ENCODE assay signal across 7 mouse cellular contexts in genomic region chr7:100928456-100928855, GRCm38 (mm10). TPM values are rescaled to one million over a fixed set of nuclear protein-coding genes. Genes with fewer than 3 reads are reported as not detected.
DNase-seq lines count a peak whose midpoint lies in the region; ATAC-seq and TF ChIP-seq lines count a peak whose summit lies in the region.

No protein-coding gene starts in this region.

- no peaks in the 10 kb centered on the region for H3K36me3 ChIP-seq in C2C12 (ENCODE audit: control insufficient read depth, insufficient read depth)
- H3K36me3 ChIP-seq in hindbrain, postnatal 0 days (ENCODE audit: insufficient read depth, low read length), result no peaks in the 10 kb centered on the region
- peaks cover 4% of the 10 kb centered on the region; the same call in 1 of the 2 replicates for H3K36me3 ChIP-seq in lung, embryonic 15.5 days

- H3ac ChIP-seq in C2C12 (ENCODE audit: control insufficient read depth, insufficient read length, low read depth), result peak overlapping the region; percentile 60

- peaks cover 17% of the 10 kb centered on the region for H3K4me1 ChIP-seq in hindbrain, postnatal 0 days (ENCODE audit: insufficient read depth, low read length)
- H3K4me1 ChIP-seq in lung, embryonic 15.5 days, result peaks cover 77% of the 10 kb centered on the region

- DNase-seq in adipocyte (ENCODE audit: low spot score), result peak; percentile 36
- DNase-seq in hindbrain, postnatal 0 days (ENCODE audit: low spot score), result no peak
- no peak for DNase-seq in testis, postnatal 10 days (ENCODE audit: low spot score)
- DNase-seq in layer of hippocampus, adult 9-11 months, result no peak
- no peak for DNase-seq in gastrocnemius, postnatal 36 days

- H3K4me3 ChIP-seq in C2C12 (ENCODE audit: insufficient read depth, poor library complexity, severe bottlenecking), result peak overlapping the region; percentile 31
- peak overlapping the region; percentile 14 for H3K4me3 ChIP-seq in hindbrain, postnatal 0 days (ENCODE audit: low read length)
- H3K4me3 ChIP-seq in lung, embryonic 15.5 days, result peak overlapping the region; percentile 76

- peaks cover 71% of the 10 kb centered on the region for H3K79me3 ChIP-seq in C2C12 (ENCODE audit: low read depth)

- H3K4me2 ChIP-seq in hindbrain, postnatal 0 days (ENCODE audit: low read depth, low read length), result peak overlapping the region; percentile 45
- H3K4me2 ChIP-seq in lung, embryonic 15.5 days, result peak overlapping the region; percentile 93

- H3K9me3 ChIP-seq in hindbrain, postnatal 0 days (ENCODE audit: low read length), result no peaks in the 10 kb centered on the region
- no peaks in the 10 kb centered on the region for H3K9me3 ChIP-seq in lung, embryonic 15.5 days

- ATAC-seq in hindbrain, postnatal 0 days, result no peak
- no peak for ATAC-seq in lung, embryonic 15.5 days (ENCODE audit: borderline replicate concordance, extremely low read depth, low FRiP score, low TSS enrichment)

- no peak for TF ChIP-seq CTCF in C2C12 (IDR thresholded peaks at IDR 0.05; ENCODE audit: control insufficient read depth, insufficient read depth, insufficient read length)
- no peak for TF ChIP-seq CTCF in hindbrain, postnatal 0 days (IDR thresholded peaks at IDR 0.05; ENCODE audit: low read depth)

- peaks cover 84% of the 10 kb centered on the region for H3K79me2 ChIP-seq in C2C12 (ENCODE audit: control insufficient read depth, insufficient read depth)

- no peaks in the 10 kb centered on the region for H3K27me3 ChIP-seq in C2C12 (ENCODE audit: control insufficient read depth, insufficient read depth, insufficient read length)
- H3K27me3 ChIP-seq in hindbrain, postnatal 0 days (ENCODE audit: insufficient read depth, low read length), result peaks cover 4% of the 10 kb centered on the region; the same call in 1 of the 2 replicates
- H3K27me3 ChIP-seq in lung, embryonic 15.5 days, result no peaks in the 10 kb centered on the region

- no peak overlapping the region for H3K27ac ChIP-seq in hindbrain, postnatal 0 days
- H3K27ac ChIP-seq in lung, embryonic 15.5 days, result peak overlapping the region; percentile 16; the same call in 1 of the 2 replicates

- WGBS in hindbrain, postnatal 0 days, result 60% methylated on average over 9 of the region's 9 CpGs
- 18% methylated on average over 9 of the region's 9 CpGs for WGBS in lung, embryonic 15.5 days

- intact Hi-C loops in gastrocnemius, postnatal 36 days (cut with DNase I), result no loop called here

- H3K9ac ChIP-seq in hindbrain, postnatal 0 days (replicated peaks; ENCODE audit: low read length), result no peak overlapping the region
- H3K9ac ChIP-seq in lung, embryonic 15.5 days, result peak overlapping the region; percentile 85

TF ChIP-seq in C2C12, 6 proteins besides CTCF, POLR2A, EP300 and RAD21:
- TF ChIP-seq CEBPB (IDR thresholded peaks at IDR 0.05; ENCODE audit: low read depth), result no peak
- TF ChIP-seq FOSL1 (IDR thresholded peaks at IDR 0.05; ENCODE audit: insufficient read depth, low read length, poor library complexity, severe bottlenecking), result no peak
- TF ChIP-seq MYOG (IDR thresholded peaks at IDR 0.05; ENCODE audit: control insufficient read depth, extremely low read depth, insufficient read length), result no peak
- no peak for TF ChIP-seq MYOD1 (IDR thresholded peaks at IDR 0.05; ENCODE audit: control insufficient read depth, insufficient read length, low read depth)
- no peak for TF ChIP-seq MAX (IDR thresholded peaks at IDR 0.05)
- no peak for TF ChIP-seq USF1 (IDR thresholded peaks at IDR 0.05; ENCODE audit: low read depth)

RNA-seq across cellular contexts. Expression of gene Arhgef17, which starts 3.5 kb away (rescaled TPM):
- polyA plus RNA-seq in C2C12 (2012; fragmentation: generic; extraction: Trizol), result 35.4 TPM
- total RNA-seq in hindbrain, postnatal 0 days (2014; rRNA removed), result 72.3 and 74.5 TPM in 2 replicates
- polyA plus RNA-seq in hindbrain, postnatal 0 days (2015; fragmentation: Nextera tagmentation; extraction: Ambion mirVana), result 8.1 and 10.1 TPM in 2 replicates
- 10.8 TPM in 2 replicates for polyA plus RNA-seq in lung, embryonic 15.5 days (2015; fragmentation: Nextera tagmentation; extraction: Ambion mirVana)
- 10 to 100 TPM; 19.3 to 19.6 TPM for total RNA-seq in gastrocnemius, postnatal 36 days (2021)

RNA-seq across cellular contexts. Expression of gene P2ry6, which starts 46.0 kb away (rescaled TPM):
- 0.04 TPM for polyA plus RNA-seq in C2C12 (2012; fragmentation: generic; extraction: Trizol)
- 1.5 and 3.5 TPM in 2 replicates for total RNA-seq in hindbrain, postnatal 0 days (2014; rRNA removed)
- 3.4 and 3.6 TPM in 2 replicates for polyA plus RNA-seq in hindbrain, postnatal 0 days (2015; fragmentation: Nextera tagmentation; extraction: Ambion mirVana)
- 9.6 and 9.9 TPM in 2 replicates for polyA plus RNA-seq in lung, embryonic 15.5 days (2015; fragmentation: Nextera tagmentation; extraction: Ambion mirVana)
- 1 to 10 TPM; 1.1 TPM for total RNA-seq in gastrocnemius, postnatal 36 days (2021)

Comparison
In these comparisons a context has a peak if more than half of its experiments do, and no peak if none do; other contexts are left out.
1. H3K4me3 ChIP-seq: peak in every context shown above with its lines; median percentile 76 in lung, embryonic 15.5 days; 31 in C2C12; 14 in hindbrain, postnatal 0 days.